Mouse (Mus musculus): ENCODE results near the gene Agpat3.
A peak's percentile ranks its signal among the peaks of the same experiment; 100 is the strongest.

Agpat3 gene

GRCm38 (mm10) chr10:78293576-78293975, 58.7 kb downstream of the Agpat3 start:
- DNase-seq (ENCODE audit: low spot score) = no peak

GRCm38 (mm10) chr10:78292381-78292780, 59.9 kb downstream of the Agpat3 start:
- DNase-seq (ENCODE audit: low spot score) = no peak

- no peak for DNase-seq (ENCODE audit: low spot score)
These were observed 61.4 kb downstream of the Agpat3 start for GRCm38 (mm10) chr10:78290730-78291535.

GRCm38 (mm10) chr10:78288896-78289295, 63.4 kb downstream of the Agpat3 start:
- DNase-seq (ENCODE audit: low spot score) = no peak

- DNase-seq (ENCODE audit: low spot score) = no peak
These were observed 64.2 kb downstream of the Agpat3 start for GRCm38 (mm10) chr10:78288135-78288534.

GRCm38 (mm10) chr10:78287465-78288132, 64.7 kb downstream of the Agpat3 start:
- DNase-seq (ENCODE audit: low spot score) = no peak

- DNase-seq (ENCODE audit: low spot score) = no peak
These were observed 66.3 kb downstream of the Agpat3 start for GRCm38 (mm10) chr10:78285959-78286358.

GRCm38 (mm10) chr10:78285409-78285808, 66.9 kb downstream of the Agpat3 start:
- DNase-seq (ENCODE audit: low spot score) = no peak

GRCm38 (mm10) chr10:78284812-78285211, 67.5 kb downstream of the Agpat3 start:
- no peak for DNase-seq (ENCODE audit: low spot score)

GRCm38 (mm10) chr10:78282411-78282810, 69.9 kb downstream of the Agpat3 start:
- no peak for DNase-seq (ENCODE audit: low spot score)

GRCm38 (mm10) chr10:78280486-78280885, 71.8 kb downstream of the Agpat3 start:
- DNase-seq (ENCODE audit: low spot score) = no peak

- peak; percentile 59 for DNase-seq (ENCODE audit: low spot score)
These were observed 73.1 kb downstream of the Agpat3 start for GRCm38 (mm10) chr10:78279210-78279609.

- DNase-seq (ENCODE audit: low spot score) = no peak
These were observed 74.5 kb downstream of the Agpat3 start for GRCm38 (mm10) chr10:78277835-78278234.

GRCm38 (mm10) chr10:78276242-78276641, 76.0 kb downstream of the Agpat3 start:
- no peak for DNase-seq (ENCODE audit: low spot score)

- peak; percentile 63 for DNase-seq (ENCODE audit: low spot score)
These were observed 79.4 kb downstream of the Agpat3 start for GRCm38 (mm10) chr10:78272932-78273331.

- no peak for DNase-seq (ENCODE audit: low spot score)
These were observed 86.4 kb downstream of the Agpat3 start for GRCm38 (mm10) chr10:78265881-78266280.

GRCm38 (mm10) chr10:78264735-78265134, 87.6 kb downstream of the Agpat3 start:
- DNase-seq (ENCODE audit: low spot score) = no peak

GRCm38 (mm10) chr10:78260916-78261650, 91.2 kb downstream of the Agpat3 start:
- DNase-seq (ENCODE audit: low spot score) = no peak

GRCm38 (mm10) chr10:78260322-78260721, 92.0 kb downstream of the Agpat3 start:
- DNase-seq (ENCODE audit: low spot score) = no peak

- DNase-seq (ENCODE audit: low spot score) = no peak
These were observed 92.6 kb downstream of the Agpat3 start for GRCm38 (mm10) chr10:78259702-78260101.

GRCm38 (mm10) chr10:78259230-78259629, 93.1 kb downstream of the Agpat3 start:
- no peak for DNase-seq (ENCODE audit: low spot score)

- DNase-seq (ENCODE audit: low spot score) = no peak
These were observed 94.1 kb downstream of the Agpat3 start for GRCm38 (mm10) chr10:78258142-78258675.
